Mouse (Mus musculus): ENCODE data around the gene Erc1. TPM values are rescaled to one million over a fixed set of nuclear protein-coding genes. Genes with fewer than 3 reads are reported as not detected.
"Not testable (repeated sequence)": the region's sequence is repeated elsewhere in the genome, so short reads cannot be mapped to it uniquely, and the experiment has no call there.

The Erc1 gene
- total RNA-seq (2021): 10 to 100 TPM; 18.6 to 19.2 TPM
- long read RNA-seq, experiment 1, partial matches to known transcripts: 4 of 8 reads
- long read RNA-seq, experiment 1, other reads (novel, unspliced or antisense): 4 of 8 reads
- long read RNA-seq, experiment 2: 0 reads

- peak; percentile 98 for DNase-seq
Observed at GRCm38 (mm10) chr6:119848034-119848695, at the start of gene Erc1. Gene Erc1, minus strand, starts transcription at chr6:119848167.

GRCm38 (mm10) chr6:119892711-119893110 is 44.7 kb upstream of the Erc1 start:
- DNase-seq: no peak

- peak in 1 of 2 experiments; percentile 8 for DNase-seq
Observed at GRCm38 (mm10) chr6:119883151-119883550, 35.2 kb upstream of the Erc1 start.

- peak; percentile 64 to 67 for DNase-seq
Observed at GRCm38 (mm10) chr6:119864341-119865034, 16.5 kb upstream of the Erc1 start.

GRCm38 (mm10) chr6:119861519-119861918 is 13.6 kb upstream of the Erc1 start:
- DNase-seq: no peak

- no peak for DNase-seq
Observed at GRCm38 (mm10) chr6:119860236-119860635, 12.3 kb upstream of the Erc1 start.

- DNase-seq: no peak
Observed at GRCm38 (mm10) chr6:119855471-119855870, 7.5 kb upstream of the Erc1 start.

- DNase-seq: no peak
Observed at GRCm38 (mm10) chr6:119854156-119854555, 6.2 kb upstream of the Erc1 start.

GRCm38 (mm10) chr6:119849858-119850257 is 1.9 kb upstream of the Erc1 start:
- DNase-seq: no peak

- DNase-seq: no peak
Observed at GRCm38 (mm10) chr6:119849348-119849709, 1.4 kb upstream of the Erc1 start.

- no peak for DNase-seq
Observed at GRCm38 (mm10) chr6:119848696-119849347, 855 bp upstream of the Erc1 start.

- no peak for DNase-seq
Observed at GRCm38 (mm10) chr6:119847518-119848033, 391 bp downstream of the Erc1 start.

- no peak for DNase-seq
Observed at GRCm38 (mm10) chr6:119846751-119847517, 1.0 kb downstream of the Erc1 start.

- no peak for DNase-seq
Observed at GRCm38 (mm10) chr6:119829951-119830350, 18.0 kb downstream of the Erc1 start.

- no peak for DNase-seq
Observed at GRCm38 (mm10) chr6:119828165-119828564, 19.8 kb downstream of the Erc1 start.

GRCm38 (mm10) chr6:119826701-119827100 is 21.3 kb downstream of the Erc1 start:
- peak in 1 of 2 experiments; percentile 17 for DNase-seq

- no peak for DNase-seq
Observed at GRCm38 (mm10) chr6:119822216-119822615, 25.8 kb downstream of the Erc1 start.

GRCm38 (mm10) chr6:119821158-119821557 is 26.8 kb downstream of the Erc1 start:
- DNase-seq: no peak

GRCm38 (mm10) chr6:119818541-119818940 is 29.4 kb downstream of the Erc1 start:
- no peak for DNase-seq

- DNase-seq: no peak
Observed at GRCm38 (mm10) chr6:119815426-119815825, 32.5 kb downstream of the Erc1 start.

- not testable (repeated sequence) for DNase-seq
Observed at GRCm38 (mm10) chr6:119813055-119813454, 34.9 kb downstream of the Erc1 start.

Measured in adrenal gland, postnatal 36 days (tissue).